Mouse (Mus musculus): ENCODE measurements around the gene AC170998.1. TPM values are rescaled to one million over a fixed set of nuclear protein-coding genes. Genes with fewer than 3 reads are reported as not detected.

The AC170998.1 gene
- polyA plus RNA-seq, 1 experiment from 2014 or later, result 1.0 TPM

Other genes with a start within 250 kb of the AC170998.1 start
- 15.0 and 17.5 TPM in 2 replicates for gene Fkbp5, start 208.6 kb upstream of the AC170998.1 start, polyA plus RNA-seq (2015; fragmentation: Nextera tagmentation; extraction: Ambion mirVana)
- gene Armc12, start 195.3 kb upstream of the AC170998.1 start, polyA plus RNA-seq (2015; fragmentation: Nextera tagmentation; extraction: Ambion mirVana), result not detected in 2 replicates
- gene Clpsl2, start 176.7 kb upstream of the AC170998.1 start, polyA plus RNA-seq (2015; fragmentation: Nextera tagmentation; extraction: Ambion mirVana), result not detected in 2 replicates
- gene Clps, start 165.3 kb upstream of the AC170998.1 start, polyA plus RNA-seq (2015; fragmentation: Nextera tagmentation; extraction: Ambion mirVana), result 4.2 and 30.4 TPM in 2 replicates
- gene Lhfpl5, start 150.4 kb upstream of the AC170998.1 start, polyA plus RNA-seq (2015; fragmentation: Nextera tagmentation; extraction: Ambion mirVana), result 0.06 and 0.10 TPM in 2 replicates
- 24.7 and 30.2 TPM in 2 replicates for gene Srpk1, start 103.4 kb upstream of the AC170998.1 start, polyA plus RNA-seq (2015; fragmentation: Nextera tagmentation; extraction: Ambion mirVana)
- 0.07 and 0.17 TPM in 2 replicates for gene Slc26a8, start 35.9 kb upstream of the AC170998.1 start, polyA plus RNA-seq (2015; fragmentation: Nextera tagmentation; extraction: Ambion mirVana)
- gene Mapk14, start 34.8 kb upstream of the AC170998.1 start, polyA plus RNA-seq (2015; fragmentation: Nextera tagmentation; extraction: Ambion mirVana), result 29.0 and 33.4 TPM in 2 replicates
- gene Mapk13, start 43.2 kb downstream of the AC170998.1 start, polyA plus RNA-seq (2015; fragmentation: Nextera tagmentation; extraction: Ambion mirVana), result 7.3 and 8.9 TPM in 2 replicates
- gene Brpf3, start 75.0 kb downstream of the AC170998.1 start, polyA plus RNA-seq (2015; fragmentation: Nextera tagmentation; extraction: Ambion mirVana), result 74.7 and 78.4 TPM in 2 replicates
- 0.06 and 0.13 TPM in 2 replicates for gene Pnpla1, start 132.3 kb downstream of the AC170998.1 start, polyA plus RNA-seq (2015; fragmentation: Nextera tagmentation; extraction: Ambion mirVana)
- 0.07 and 0.08 TPM in 2 replicates for gene 4930539E08Rik, start 189.2 kb downstream of the AC170998.1 start, polyA plus RNA-seq (2015; fragmentation: Nextera tagmentation; extraction: Ambion mirVana)
- 0.25 and 0.26 TPM in 2 replicates for gene Pxt1, start 217.8 kb downstream of the AC170998.1 start, polyA plus RNA-seq (2015; fragmentation: Nextera tagmentation; extraction: Ambion mirVana)
- 74.6 and 80.9 TPM in 2 replicates for gene Kctd20, start 225.9 kb downstream of the AC170998.1 start, polyA plus RNA-seq (2015; fragmentation: Nextera tagmentation; extraction: Ambion mirVana)